Mouse (Mus musculus): Measurements from ENCODE around the gene Epsti1. TPM values are rescaled to one million over a fixed set of nuclear protein-coding genes. Genes with fewer than 3 reads are reported as not detected.

Epsti1 gene
- polyA plus RNA-seq (2014; fragmentation: Illumina TruSeq; extraction: RNeasy Lipid Tissue Mini Kit (QIAGEN cat#74804); ENCODE audit: low read depth, low replicate concordance), result 4.3 TPM

GRCm38 (mm10) chr14:77904171-77904762 is at the start of gene Epsti1:
Gene Epsti1 (plus strand): TSS chr14:77904239.

GRCm38 (mm10) chr14:77874304-77875241 is 29.5 kb upstream of the Epsti1 start, which contains the start of gene Dnajc15:
Gene Dnajc15 (minus strand): TSS chr14:77875125.

Other genes starting within 250 kb of the Epsti1 start
- 115 TPM for gene Dnajc15, start 29.1 kb upstream of the Epsti1 start, polyA plus RNA-seq (2014; fragmentation: Illumina TruSeq; extraction: RNeasy Lipid Tissue Mini Kit (QIAGEN cat#74804); ENCODE audit: low read depth, low replicate concordance)
- gene Fam216b, start 184.8 kb downstream of the Epsti1 start, polyA plus RNA-seq (2014; fragmentation: Illumina TruSeq; extraction: RNeasy Lipid Tissue Mini Kit (QIAGEN cat#74804); ENCODE audit: low read depth, low replicate concordance), result not detected

All from liver, adult 10 weeks (tissue).